Mouse (Mus musculus) liver, adult 2 months (tissue): ENCODE results near the gene Myo1c.

Experiments used
- CTCF ChIP-seq: fragments of 200-500 bp; IDR thresholded peaks from 2 replicates; pipeline ENCODE4 v1.5.1; 2011; ENCODE audit warnings: low read depth, low read length, control low read depth
- POLR2A ChIP-seq: fragments of 200-500 bp; IDR thresholded peaks from 2 replicates; pipeline ENCODE4 v1.6.1; 2011; ENCODE audit warnings: low read length, control low read depth; ENCODE audit not compliant: insufficient read depth; ENCODE audit errors: extremely low read depth

- TF ChIP-seq CTCF (no peak), POLR2A (no peak)
These were observed 30.0 kb upstream of the Myo1c start for GRCm38 (mm10) chr11:75620136-75620780.
